Mouse (Mus musculus): ENCODE measurements around the gene Pnck.

- TF ChIP-seq CTCF (IDR thresholded peaks at IDR 0.05; ENCODE audit: low read depth, low read length) (no peak), POLR2A (IDR thresholded peaks at IDR 0.05; ENCODE audit: borderline replicate concordance, low read depth, low read length) (no peak)
Measured at GRCm38 (mm10) chrX:73653392-73653791, 6.5 kb downstream of the Pnck start.
